Mouse (Mus musculus) C3H10T1/2 (cell line): ENCODE results near the gene Stx3. TPM values are rescaled to one million over a fixed set of nuclear protein-coding genes. Genes with fewer than 3 reads are reported as not detected.

Experiments used
- polyA plus RNA-seq, 2 experiments: library from polyadenylated mRNA; unstranded; fragments of >200 nt; fragmentation: generic; extraction: Trizol; gene quantifications; one replicate each; pipeline ENCODE4 v1.2.1; 2012; ENCODE audit warnings: missing spikeins in 2 of 2

Stx3 gene
- 1 to 10 TPM in 1 of 2 experiments, under 1 TPM in 1; 0.61 to 3.0 TPM for polyA plus RNA-seq

GRCm38 (mm10) chr19:11819143-11819700 is at the start of gene Stx3:
Gene Stx3 (minus strand): TSS chr19:11819403.

GRCm38 (mm10) chr19:11860966-11861365 is 41.8 kb upstream of the Stx3 start, which contains the start of gene Olfr1418:
Gene Olfr1418 (minus strand): TSS chr19:11861066.

GRCm38 (mm10) chr19:11839119-11839518 is 19.9 kb upstream of the Stx3 start, which contains the start of gene Olfr1417:
Gene Olfr1417 (minus strand): TSS chr19:11839219.

GRCm38 (mm10) chr19:11770205-11770892 is 48.9 kb downstream of the Stx3 start, which contains the start of gene Mrpl16:
Gene Mrpl16 (plus strand): TSS chr19:11770391.

GRCm38 (mm10) chr19:11747298-11747697 is 71.9 kb downstream of the Stx3 start, which contains the start of gene Gif:
Gene Gif (plus strand): TSS chr19:11747554.

Other genes with a start within 250 kb of the Stx3 start
- under 1 TPM in 1 of 2 experiments, not detected in 1; 0.09 TPM for gene Ms4a6d, start 214.6 kb downstream of the Stx3 start, polyA plus RNA-seq
- gene Ms4a2, start 195.7 kb downstream of the Stx3 start, polyA plus RNA-seq: not detected
- not detected for gene Ms4a3, start 178.6 kb downstream of the Stx3 start, polyA plus RNA-seq
- gene Oosp2, start 158.8 kb downstream of the Stx3 start, polyA plus RNA-seq: not detected
- gene Oosp1, start 128.3 kb downstream of the Stx3 start, polyA plus RNA-seq: not detected
- not detected for gene Oosp3, start 122.3 kb downstream of the Stx3 start, polyA plus RNA-seq
- not detected for gene Gif, start 71.8 kb downstream of the Stx3 start, polyA plus RNA-seq
- 10 to 100 TPM; 32.8 to 45.4 TPM for gene Mrpl16, start 49.0 kb downstream of the Stx3 start, polyA plus RNA-seq
- gene Olfr1417, start 19.8 kb upstream of the Stx3 start, polyA plus RNA-seq: under 1 TPM in 1 of 2 experiments, not detected in 1; 0.01 TPM
- gene Olfr1418, start 41.7 kb upstream of the Stx3 start, polyA plus RNA-seq: not detected
- gene Olfr1419, start 55.7 kb upstream of the Stx3 start, polyA plus RNA-seq: not detected
- gene Olfr1420, start 67.2 kb upstream of the Stx3 start, polyA plus RNA-seq: not detected
- gene Patl1, start 93.0 kb upstream of the Stx3 start, polyA plus RNA-seq: 1 to 10 TPM; 1.8 to 7.9 TPM
- gene Osbp, start 146.5 kb upstream of the Stx3 start, polyA plus RNA-seq: 10 to 100 TPM in 1 of 2 experiments, 1 to 10 TPM in 1; 2.2 to 19.9 TPM
- gene Olfr1423, start 221.9 kb upstream of the Stx3 start, polyA plus RNA-seq: under 1 TPM in 1 of 2 experiments, not detected in 1; 0.02 TPM
- gene Olfr1424, start 243.3 kb upstream of the Stx3 start, polyA plus RNA-seq: not detected